Mouse (Mus musculus) liver, adult 2 months (tissue): ENCODE results near the gene Colgalt1.

Experiments
- CTCF ChIP-seq: fragments of 200-500 bp; IDR thresholded peaks from 2 replicates; pipeline ENCODE4 v1.5.1; 2011; ENCODE audit warnings: low read depth, low read length, control low read depth
- POLR2A ChIP-seq: fragments of 200-500 bp; IDR thresholded peaks from 2 replicates; pipeline ENCODE4 v1.6.1; 2011; ENCODE audit warnings: low read length, control low read depth; ENCODE audit not compliant: insufficient read depth; ENCODE audit errors: extremely low read depth

- no peak for TF ChIP-seq CTCF
- no peak for TF ChIP-seq POLR2A
Measured at GRCm38 (mm10) chr8:71629781-71630212, 19.0 kb downstream of the Colgalt1 start.
